Mouse (Mus musculus) frontal cortex, postnatal 25 days (tissue): ENCODE measurements at regions not wholly inside any gene's neighbourhood (a gene's known extent, or its start where the extent isn't known, plus 50 kb on each side); places are given as distances from the start of the nearest gene placed in this dataset.
"Not testable (repeated sequence)": the region's sequence is repeated elsewhere in the genome, so short reads cannot be mapped to it uniquely, and the experiment has no call there.

ENCODE experiments used
- DNase-seq, 2 experiments: peaks; one replicate each; pipeline ENCODE4 v3.0.0; 2022; ENCODE audit warnings: low spot score in 2 of 2

DNA sequence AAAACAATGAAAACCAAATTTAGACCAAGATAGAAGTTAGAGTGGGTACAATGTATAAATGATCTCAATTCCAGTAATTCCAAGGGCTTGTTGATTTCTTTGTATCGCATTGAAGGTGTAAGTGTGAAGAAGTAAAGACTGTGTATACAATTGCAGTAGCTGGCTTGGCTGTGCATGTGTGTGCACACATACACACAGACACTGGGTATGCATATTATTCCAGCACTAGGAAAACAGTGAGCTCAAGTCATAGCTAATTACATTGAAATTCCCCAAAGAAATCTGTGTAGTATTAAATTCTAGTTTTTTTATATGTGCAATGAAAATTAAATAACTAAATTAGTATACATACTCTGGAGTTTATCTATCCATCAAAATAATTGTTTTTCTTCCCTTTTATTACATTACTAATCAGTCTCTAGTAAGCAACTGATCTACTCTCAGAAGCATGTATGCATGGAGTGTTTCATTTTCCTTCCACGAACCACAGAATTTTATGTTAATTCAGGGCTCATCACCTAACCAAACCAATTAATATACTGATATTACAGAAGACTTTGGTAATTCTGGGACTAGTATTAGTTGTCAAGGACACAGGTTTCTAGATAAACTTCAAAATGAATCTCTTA lies 56.5 kb downstream of the Gm8797 start:
- DNase-seq = no peak

DNA sequence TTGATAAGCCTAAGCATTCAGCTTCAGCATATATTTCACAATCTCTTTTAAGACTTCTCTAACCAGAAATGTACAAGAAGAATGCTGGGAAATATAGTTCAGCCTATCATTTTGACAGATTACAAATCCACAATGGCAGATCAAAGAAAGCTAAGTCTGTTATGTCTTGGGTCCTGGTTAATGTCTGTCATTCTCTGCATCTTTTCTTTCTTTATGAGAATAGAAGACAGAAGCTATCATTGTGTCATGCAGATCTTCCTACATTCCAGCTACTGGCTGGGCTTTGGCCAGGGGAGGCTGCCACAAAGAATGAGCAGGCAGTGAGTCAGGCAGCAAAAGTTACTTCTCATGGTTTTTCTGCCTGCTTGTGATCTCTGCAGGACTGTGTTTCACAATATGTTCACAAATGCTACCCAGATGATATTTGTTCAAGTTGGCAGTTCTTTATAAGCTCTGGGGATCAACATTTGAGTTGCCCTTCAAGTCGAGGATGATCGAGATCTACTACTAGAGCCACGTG lies 60.5 kb downstream of the Gm8797 start:
- DNase-seq = no peak

GRCm38 (mm10) chr3:5820243-5820642 lies 69.6 kb downstream of the Gm8797 start:
- not testable (repeated sequence) for DNase-seq

DNA sequence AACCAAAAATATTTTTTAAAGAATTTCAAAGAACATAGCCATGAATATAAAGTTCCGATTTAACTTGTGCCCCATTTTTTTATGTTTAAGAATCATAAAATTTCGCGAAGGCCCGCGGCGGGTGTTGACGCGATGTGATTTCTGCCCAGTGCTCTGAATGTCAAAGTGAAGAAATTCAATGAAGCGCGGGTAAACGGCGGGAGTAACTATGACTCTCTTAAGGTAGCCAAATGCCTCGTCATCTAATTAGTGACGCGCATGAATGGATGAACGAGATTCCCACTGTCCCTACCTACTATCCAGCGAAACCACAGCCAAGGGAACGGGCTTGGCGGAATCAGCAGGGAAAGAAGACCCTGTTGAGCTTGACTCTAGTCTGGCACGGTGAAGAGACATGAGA lies 109.6 kb downstream of the Gm8797 start:
- DNase-seq = peak; percentile 100

- DNase-seq = no peak
Observed at GRCm38 (mm10) chr3:5870407-5870806, 119.8 kb downstream of the Gm8797 start.

DNA sequence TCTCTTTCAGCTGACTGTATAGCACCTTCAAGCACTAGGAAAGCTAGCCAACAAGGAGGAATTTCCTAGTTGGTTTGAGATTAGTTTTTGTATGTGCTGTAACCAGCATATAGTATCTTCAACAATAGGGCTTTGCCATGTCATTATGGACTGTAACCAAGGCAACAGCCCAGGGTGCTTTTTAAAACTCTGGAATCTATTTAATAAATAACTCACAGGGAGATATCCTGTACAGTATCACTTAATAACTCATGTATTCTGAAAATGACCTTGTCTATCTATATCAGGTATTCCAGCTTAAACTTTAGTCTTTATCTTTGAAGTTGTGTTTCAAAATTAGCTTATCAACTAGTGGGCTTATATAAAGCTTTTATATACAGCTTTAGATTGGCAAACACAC lies 128.5 kb downstream of the Gm8797 start:
- no peak for DNase-seq

- no peak for DNase-seq
Observed at GRCm38 (mm10) chr3:5917536-5917935, 166.9 kb downstream of the Gm8797 start.

DNA sequence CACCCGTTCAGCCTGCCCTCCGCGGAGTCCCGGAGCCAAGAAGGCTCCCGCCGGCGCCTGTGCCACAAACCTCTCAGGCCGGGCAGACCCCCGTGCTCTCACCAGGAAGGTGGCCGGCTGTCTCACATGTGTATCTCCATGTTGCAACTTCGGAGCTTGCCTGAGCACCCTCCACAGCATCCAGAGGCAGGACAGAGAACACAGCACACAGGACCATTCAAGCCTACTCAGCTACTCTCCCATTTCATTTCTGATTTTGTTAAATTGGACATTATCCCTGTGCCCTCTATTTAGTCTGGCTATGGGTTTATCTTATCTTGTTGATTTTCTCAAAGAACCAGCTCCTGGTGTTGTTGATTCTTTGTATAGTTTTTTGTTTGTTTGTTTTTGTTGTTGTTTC lies 199.6 kb downstream of the Gm8797 start:
- not testable (repeated sequence) for DNase-seq

GRCm38 (mm10) chr3:5989011-5989645 lies 238.5 kb downstream of the Gm8797 start:
- DNase-seq = not testable (repeated sequence)

GRCm38 (mm10) chr3:6004423-6004822 lies 253.8 kb downstream of the Gm8797 start:
- no peak for DNase-seq

DNA sequence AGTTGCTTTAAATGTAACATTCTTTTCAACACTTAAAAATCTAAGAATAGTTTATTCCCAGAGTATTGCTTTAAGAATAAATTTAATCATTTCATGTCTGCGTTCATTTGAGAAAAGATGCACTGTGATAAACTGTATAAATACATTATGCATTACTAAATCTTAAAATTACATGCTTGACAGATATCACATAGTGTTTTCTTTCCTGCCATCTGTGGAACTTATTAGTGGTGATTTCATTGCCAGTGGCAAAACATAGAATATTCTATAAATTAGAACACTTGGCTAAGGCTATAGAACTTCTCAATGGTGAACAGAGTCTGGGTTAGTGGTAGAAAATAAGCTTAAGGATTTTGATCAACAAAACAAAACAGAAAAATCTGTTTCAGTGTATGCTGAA lies 268.1 kb downstream of the Gm8797 start:
- DNase-seq = no peak

- not testable (repeated sequence) for DNase-seq
Observed at GRCm38 (mm10) chr3:6041325-6041724, 290.7 kb downstream of the Gm8797 start.

DNA sequence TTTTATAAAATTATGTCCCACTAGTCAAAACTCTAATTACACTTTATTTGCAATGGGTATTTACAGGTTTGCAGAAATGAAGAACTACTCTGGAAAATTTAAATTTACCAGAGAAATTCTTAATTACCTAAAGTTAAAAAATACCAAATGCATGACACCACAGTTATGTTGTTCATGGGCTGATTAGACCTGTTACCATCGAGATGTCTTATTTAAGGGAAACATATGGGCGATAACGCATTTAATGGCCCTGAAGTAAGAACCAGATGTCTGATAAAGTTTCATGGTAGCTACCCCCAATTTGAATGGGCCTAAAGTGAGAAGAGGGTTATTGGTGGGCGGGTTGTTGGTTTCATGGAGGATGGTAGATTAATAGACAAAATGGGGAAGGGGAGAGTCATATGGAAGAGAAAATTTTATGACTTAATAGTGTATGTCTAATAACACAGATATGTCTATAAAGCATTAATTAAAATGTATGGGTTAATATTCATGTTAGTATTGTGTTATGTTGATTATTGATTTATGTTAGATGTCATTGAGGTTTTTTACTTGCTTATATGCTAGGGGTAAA lies 299.0 kb downstream of the Gm8797 start:
- no peak for DNase-seq

DNA sequence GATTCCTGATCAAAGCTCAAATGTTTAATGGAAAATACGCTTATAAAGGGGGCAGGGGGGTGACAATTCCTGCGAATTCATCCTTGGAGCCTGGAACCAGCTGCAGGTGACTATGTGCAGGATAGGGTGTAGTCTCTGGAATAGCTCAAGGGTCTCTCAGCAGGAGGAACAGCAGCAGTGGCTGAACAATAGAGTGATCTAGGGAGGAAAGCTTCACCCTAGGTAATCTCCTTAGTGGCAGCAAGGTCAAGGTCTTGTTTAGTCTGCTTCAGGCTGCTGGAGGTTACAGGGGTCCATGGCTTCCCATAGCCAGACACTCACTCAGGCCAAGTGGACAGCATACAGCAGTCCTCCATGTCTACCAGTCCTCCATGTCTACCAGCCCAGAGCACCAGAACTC lies 301.3 kb downstream of the Gm8797 start:
- no peak for DNase-seq

DNA sequence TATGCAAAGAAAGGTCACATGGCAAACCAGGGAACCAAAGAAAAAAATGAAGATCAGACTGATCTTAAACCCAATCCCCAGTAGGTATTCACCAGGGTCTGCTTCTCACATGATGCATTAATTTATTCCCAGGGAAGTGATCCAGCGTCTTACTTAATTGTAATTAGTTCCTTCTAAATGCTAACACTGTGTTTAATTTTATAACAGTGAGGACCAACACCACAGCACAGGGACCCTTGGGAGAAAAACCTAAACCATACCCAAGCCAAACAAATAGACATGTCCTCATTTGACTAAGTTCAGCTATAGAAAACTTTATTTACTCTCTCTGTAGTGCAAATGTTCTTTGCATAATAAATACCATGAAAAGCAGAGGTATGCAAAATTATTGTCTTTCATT lies 333.2 kb downstream of the Gm8797 start:
- DNase-seq = no peak

- DNase-seq = no peak
Observed at GRCm38 (mm10) chr3:6087267-6087666, 336.7 kb downstream of the Gm8797 start.

DNA sequence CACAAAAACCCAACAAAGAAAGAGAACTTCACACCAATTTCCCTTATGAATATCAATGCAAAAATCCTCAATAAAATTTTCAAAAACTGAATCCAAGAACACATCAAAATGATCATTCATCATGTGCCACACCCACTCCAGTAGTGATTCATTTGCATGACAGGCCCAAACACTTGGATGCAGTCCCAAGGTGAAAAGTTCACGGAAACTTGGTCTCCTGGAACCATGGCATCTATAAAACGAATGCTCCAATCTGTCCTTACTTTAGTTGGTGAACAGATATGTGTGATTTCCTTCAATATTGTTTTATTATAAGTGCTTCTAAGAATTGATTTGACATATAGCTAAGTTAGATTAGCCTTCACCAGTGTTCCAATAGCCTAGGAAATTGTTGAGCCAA lies 343.3 kb downstream of the Gm8797 start:
- DNase-seq = no peak

- not testable (repeated sequence) for DNase-seq
Observed at GRCm38 (mm10) chr3:6094410-6094809, 343.8 kb downstream of the Gm8797 start.

- no peak for DNase-seq
Observed at GRCm38 (mm10) chr3:6100863-6101262, 350.3 kb downstream of the Gm8797 start.

- DNase-seq = no peak
Observed at GRCm38 (mm10) chr3:6102866-6103265, 352.3 kb downstream of the Gm8797 start.

DNA sequence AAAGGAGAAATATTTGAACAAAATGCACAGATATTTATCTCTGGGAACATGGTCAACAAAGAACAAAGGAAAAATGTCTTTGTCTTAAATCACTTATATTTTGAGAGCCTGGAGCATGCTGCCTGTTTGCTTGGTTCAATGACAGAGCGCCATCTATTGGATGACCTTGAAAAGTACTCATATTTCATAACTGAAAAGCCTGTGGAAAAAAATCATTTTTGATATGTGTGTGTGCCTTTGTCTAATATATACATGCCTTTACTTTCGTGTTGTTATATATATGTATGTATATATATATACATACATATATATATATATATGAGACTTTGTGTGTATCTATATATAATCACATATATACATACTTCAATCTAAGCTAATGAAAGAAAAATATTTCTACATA lies 356.1 kb downstream of the Gm8797 start:
- DNase-seq = no peak

DNA sequence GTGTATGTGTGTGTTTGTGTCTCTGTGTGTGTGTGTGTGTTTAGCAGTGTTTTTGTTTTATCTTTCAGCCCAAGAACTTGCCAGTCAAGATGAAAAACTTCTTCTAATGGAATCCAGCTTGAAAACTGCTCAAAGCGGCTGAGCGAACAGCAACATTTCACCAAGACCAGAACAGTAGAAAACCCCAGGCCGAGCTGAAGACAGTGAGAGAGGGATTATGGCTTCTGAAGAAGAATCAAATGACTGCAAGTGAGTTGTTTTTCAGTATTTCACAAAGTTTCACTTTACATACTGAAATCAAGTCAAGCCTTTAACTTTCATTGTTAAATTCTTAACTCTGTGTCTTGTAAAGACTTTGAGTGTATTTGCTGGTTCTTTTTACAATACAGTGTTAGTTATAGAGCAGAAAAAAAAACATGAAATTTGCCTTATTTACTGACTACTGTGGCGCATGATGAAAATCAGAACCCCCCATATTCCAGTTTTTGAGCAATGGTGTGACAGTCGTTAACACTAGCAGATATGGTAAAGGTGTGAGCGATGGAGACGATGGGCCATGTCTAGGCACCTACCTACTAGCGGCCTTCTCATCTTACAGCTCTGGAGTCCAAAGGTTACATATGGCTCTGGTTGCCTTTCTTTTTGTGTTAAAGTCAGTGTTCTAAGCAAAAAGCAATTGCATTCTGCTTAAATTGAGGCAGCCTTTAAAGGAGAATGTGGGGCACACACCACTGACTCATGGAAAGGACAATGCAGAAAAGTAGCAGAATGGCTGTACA lies 357.0 kb downstream of the Gm8797 start:
- no peak for DNase-seq
